Mouse (Mus musculus): ENCODE results near the gene Stox1.
"Not testable (repeated sequence)": the region's sequence is repeated elsewhere in the genome, so short reads cannot be mapped to it uniquely, and the experiment has no call there.

Stox1 gene

GRCm38 (mm10) chr10:62725771-62726687 is at the start of gene Stox1:
Gene Stox1 (minus strand): TSS chr10:62726128.
- peak; percentile 14 to 23 for DNase-seq (ENCODE audit: low spot score in 2 of 2)

GRCm38 (mm10) chr10:62750781-62751180 is 24.9 kb upstream of the Stox1 start:
- no peak for DNase-seq (ENCODE audit: low spot score in 2 of 2)

- DNase-seq (ENCODE audit: low spot score in 2 of 2), result no peak
These were observed 14.2 kb upstream of the Stox1 start for GRCm38 (mm10) chr10:62739961-62740737.

GRCm38 (mm10) chr10:62736965-62737688 is 11.2 kb upstream of the Stox1 start:
- DNase-seq (ENCODE audit: low spot score in 2 of 2), result no peak

GRCm38 (mm10) chr10:62730826-62731225 is 4.9 kb upstream of the Stox1 start:
- DNase-seq (ENCODE audit: low spot score in 2 of 2), result no peak

- no peak for DNase-seq (ENCODE audit: low spot score in 2 of 2)
These were observed 992 bp downstream of the Stox1 start for GRCm38 (mm10) chr10:62724936-62725335.

GRCm38 (mm10) chr10:62722701-62723100 is 3.2 kb downstream of the Stox1 start:
- DNase-seq (ENCODE audit: low spot score in 2 of 2), result no peak

GRCm38 (mm10) chr10:62720574-62720973 is 5.4 kb downstream of the Stox1 start:
- not testable (repeated sequence) for DNase-seq (ENCODE audit: low spot score in 2 of 2)

- DNase-seq (ENCODE audit: low spot score in 2 of 2), result no peak
These were observed 12.5 kb downstream of the Stox1 start for GRCm38 (mm10) chr10:62713457-62713856.

GRCm38 (mm10) chr10:62703579-62703978 is 22.3 kb downstream of the Stox1 start:
- no peak for DNase-seq (ENCODE audit: low spot score in 2 of 2)

- DNase-seq (ENCODE audit: low spot score in 2 of 2), result no peak
These were observed 23.5 kb downstream of the Stox1 start for GRCm38 (mm10) chr10:62702436-62702835.

GRCm38 (mm10) chr10:62692771-62693170 is 33.2 kb downstream of the Stox1 start:
- no peak for DNase-seq (ENCODE audit: low spot score in 2 of 2)

GRCm38 (mm10) chr10:62692244-62692643 is 33.7 kb downstream of the Stox1 start:
- DNase-seq (ENCODE audit: low spot score in 2 of 2), result no peak

GRCm38 (mm10) chr10:62687032-62687674 is 38.8 kb downstream of the Stox1 start:
- no peak for DNase-seq (ENCODE audit: low spot score in 2 of 2)

- DNase-seq (ENCODE audit: low spot score in 2 of 2), result no peak
These were observed 42.9 kb downstream of the Stox1 start for GRCm38 (mm10) chr10:62683043-62683442.

GRCm38 (mm10) chr10:62679833-62680232 is 46.1 kb downstream of the Stox1 start:
- no peak for DNase-seq (ENCODE audit: low spot score in 2 of 2)

GRCm38 (mm10) chr10:62677329-62677728 is 48.6 kb downstream of the Stox1 start:
- DNase-seq (ENCODE audit: low spot score in 2 of 2), result no peak

GRCm38 (mm10) chr10:62676196-62676595 is 49.7 kb downstream of the Stox1 start:
- no peak for DNase-seq (ENCODE audit: low spot score in 2 of 2)

- no peak for DNase-seq (ENCODE audit: low spot score in 2 of 2)
These were observed 53.6 kb downstream of the Stox1 start for GRCm38 (mm10) chr10:62672359-62672758.

- DNase-seq (ENCODE audit: low spot score in 2 of 2), result no peak
These were observed 56.7 kb downstream of the Stox1 start for GRCm38 (mm10) chr10:62669245-62669644.

GRCm38 (mm10) chr10:62668463-62668862 is 57.5 kb downstream of the Stox1 start:
- DNase-seq (ENCODE audit: low spot score in 2 of 2), result no peak

All from urinary bladder, postnatal 36 days (tissue).